Mouse (Mus musculus) cortical plate, adult 2 months (tissue): ENCODE measurements at regions not wholly inside any gene's neighbourhood (a gene's known extent, or its start where the extent isn't known, plus 50 kb on each side); places are given as distances from the start of the nearest gene placed in this dataset.

Experiments
- CTCF ChIP-seq: fragments of 200-500 bp; IDR thresholded peaks from 2 replicates; pipeline ENCODE4 v1.5.1; 2011; ENCODE audit warnings: mild to moderate bottlenecking, control low read depth, low read length; ENCODE audit not compliant: insufficient read depth; ENCODE audit errors: extremely low read depth
- POLR2A ChIP-seq: fragments of 200-500 bp; IDR thresholded peaks from 2 replicates; pipeline ENCODE4 v1.6.1; 2011; ENCODE audit warnings: mild to moderate bottlenecking, low read length, control low read depth; ENCODE audit not compliant: insufficient read depth; ENCODE audit errors: extremely low read depth

- TF ChIP-seq CTCF (no peak), POLR2A (no peak)
These were observed 256.8 kb downstream of the Maf start for GRCm38 (mm10) chr8:115450789-115451188.
